Mouse (Mus musculus) embryonic fibroblast, embryonic 13.5 days (primary cell): ENCODE measurements at regions not wholly inside any gene's neighbourhood (a gene's known extent, or its start where the extent isn't known, plus 50 kb on each side); places are given as distances from the start of the nearest gene placed in this dataset.

ENCODE experiments used
- H3K27ac ChIP-seq: 2 replicates; pipeline ENCODE4 v1.5.1; 2012; ENCODE audit warnings: low read length, control low read depth, inconsistent platforms; ENCODE audit not compliant: insufficient read depth
- H3K4me1 ChIP-seq: 2 replicates; pipeline ENCODE4 v1.6.1; 2011; ENCODE audit warnings: low read length; ENCODE audit not compliant: control insufficient read depth, insufficient read depth
- H3K4me3 ChIP-seq: 2 replicates; pipeline ENCODE4 v1.5.1; 2011; ENCODE audit warnings: mild to moderate bottlenecking, control low read depth, low read length; ENCODE audit not compliant: insufficient read depth
- CTCF ChIP-seq: IDR thresholded peaks from 2 replicates; pipeline ENCODE4 v1.5.1; 2011; ENCODE audit warnings: mild to moderate bottlenecking, control low read depth, low read length, moderate library complexity, borderline replicate concordance; ENCODE audit not compliant: insufficient read depth
- POLR2A ChIP-seq: IDR thresholded peaks from 2 replicates; pipeline ENCODE4 v1.6.1; 2011; ENCODE audit warnings: low read depth, mild to moderate bottlenecking, control low read depth, low read length, moderate library complexity

DNA sequence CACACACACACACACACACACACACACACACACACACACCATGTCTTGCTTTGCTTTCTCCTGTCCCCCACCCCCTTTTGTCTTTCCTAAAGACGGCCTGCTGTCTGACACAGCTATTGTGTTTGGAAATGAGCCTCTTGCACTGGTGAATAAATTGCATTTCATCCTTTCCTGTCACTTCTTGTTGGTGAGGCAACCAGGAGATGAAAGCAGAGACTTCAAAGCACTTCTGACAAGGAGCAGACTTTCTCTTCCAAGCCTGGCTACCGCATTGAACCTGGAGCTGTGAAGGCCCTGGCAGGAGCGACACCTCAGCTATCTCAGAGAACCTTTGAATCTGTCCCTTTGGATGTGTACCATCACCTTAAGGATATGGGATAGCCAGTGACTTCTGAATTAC is 199.4 kb upstream of the Ncam1 start:
- H3K27ac ChIP-seq: no peak overlapping the region
- TF ChIP-seq POLR2A (no peak), CTCF (no peak)
- H3K4me1 ChIP-seq: peaks cover 5% of the 10 kb centered on the region; the same call in 1 of the 2 replicates
- H3K4me3 ChIP-seq: no peak overlapping the region

DNA sequence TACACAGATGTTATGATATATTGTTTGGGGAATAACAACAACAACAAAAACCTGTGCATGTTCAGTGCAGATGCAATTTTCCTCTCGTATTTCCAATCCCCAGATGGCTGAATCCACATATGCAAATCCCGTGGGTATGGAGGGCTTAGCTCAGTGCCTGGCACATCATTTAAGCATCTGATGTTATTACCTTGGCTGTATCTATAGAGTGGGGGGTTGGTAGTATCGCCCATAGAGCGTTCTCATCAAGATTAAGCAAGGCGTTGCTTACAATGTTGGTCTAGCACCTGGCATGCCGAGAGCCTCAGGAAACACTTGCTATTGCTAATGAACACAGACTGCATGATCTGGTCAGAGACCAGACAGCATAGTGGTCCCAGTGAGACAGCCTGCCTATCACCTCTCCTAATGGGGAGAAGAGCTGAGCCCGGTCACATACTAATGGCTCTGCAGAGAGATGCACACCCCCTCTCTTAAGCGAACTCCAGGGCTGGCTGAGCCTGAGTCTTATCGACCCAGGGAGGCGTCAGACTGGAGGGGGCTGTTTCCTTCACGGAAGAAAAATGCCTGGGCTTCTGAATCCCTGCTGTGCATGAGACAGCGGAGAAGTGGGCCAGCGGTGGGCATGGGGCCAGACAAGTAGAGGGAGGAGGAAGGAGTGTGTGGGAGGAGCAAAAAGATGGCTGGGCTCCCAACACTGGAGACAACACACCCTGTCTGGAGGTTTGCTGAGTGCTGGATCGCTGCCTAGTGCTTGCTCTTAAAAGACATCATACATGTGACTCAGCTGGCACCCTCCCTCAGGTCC is 190.9 kb upstream of the Ncam1 start:
- Histone ChIP-seq H3K27ac (peak overlapping the region; percentile 28), H3K4me1 (0 out of 2 replicates have a peak, but pooled peaks cover 6% of the 10 kb centered on the region), H3K4me3 (no peak overlapping the region)
- TF ChIP-seq CTCF (no peak), POLR2A (no peak)

DNA sequence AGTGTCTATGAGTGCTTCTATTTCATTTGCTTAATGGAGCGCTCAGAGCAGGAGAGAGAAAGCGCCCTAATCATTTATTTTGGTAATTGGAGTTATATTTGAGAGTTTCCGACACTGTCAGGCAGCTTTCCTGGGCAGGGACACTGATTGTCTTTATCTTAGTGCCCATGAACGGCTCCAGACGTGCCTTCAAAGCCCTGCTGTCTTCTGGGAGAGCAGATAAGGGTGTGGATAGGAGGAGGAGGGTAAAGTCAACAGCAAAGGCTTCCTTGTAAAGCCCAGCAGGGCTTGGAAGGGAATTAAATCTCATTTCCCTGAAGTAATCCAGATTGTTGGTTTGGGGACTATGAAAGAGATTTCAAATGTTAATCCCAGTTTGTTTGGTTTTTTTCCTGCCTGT is 189.3 kb upstream of the Ncam1 start:
- no peak overlapping the region for H3K4me3 ChIP-seq
- H3K4me1 ChIP-seq: 0 out of 2 replicates have a peak, but pooled peaks cover 6% of the 10 kb centered on the region
- H3K27ac ChIP-seq: no peak overlapping the region
- TF ChIP-seq CTCF: no peak
- no peak for TF ChIP-seq POLR2A

DNA sequence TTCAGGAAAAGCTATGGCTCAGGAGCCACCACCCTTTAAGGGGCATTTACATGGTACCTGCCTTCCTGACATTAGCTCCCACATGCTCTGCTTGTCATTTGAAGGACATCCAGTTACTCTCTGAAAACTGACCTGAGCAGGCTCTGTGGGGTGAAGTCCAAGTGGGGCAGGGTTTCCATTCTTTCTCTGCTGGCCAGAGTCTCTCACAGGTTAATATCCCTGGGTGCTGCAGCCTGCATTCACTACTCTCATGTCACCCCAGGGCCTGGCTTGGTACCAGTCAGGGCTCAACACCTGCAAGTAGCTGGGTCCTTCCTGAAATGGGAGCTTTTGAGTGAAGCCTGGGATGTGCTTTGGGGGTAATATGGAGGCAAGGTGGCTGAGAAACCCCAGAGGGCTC is 188.8 kb upstream of the Ncam1 start:
- no peak overlapping the region for H3K27ac ChIP-seq
- H3K4me3 ChIP-seq: no peak overlapping the region
- H3K4me1 ChIP-seq: 0 out of 2 replicates have a peak, but pooled peaks cover 6% of the 10 kb centered on the region
- TF ChIP-seq POLR2A: no peak
- TF ChIP-seq CTCF: no peak

DNA sequence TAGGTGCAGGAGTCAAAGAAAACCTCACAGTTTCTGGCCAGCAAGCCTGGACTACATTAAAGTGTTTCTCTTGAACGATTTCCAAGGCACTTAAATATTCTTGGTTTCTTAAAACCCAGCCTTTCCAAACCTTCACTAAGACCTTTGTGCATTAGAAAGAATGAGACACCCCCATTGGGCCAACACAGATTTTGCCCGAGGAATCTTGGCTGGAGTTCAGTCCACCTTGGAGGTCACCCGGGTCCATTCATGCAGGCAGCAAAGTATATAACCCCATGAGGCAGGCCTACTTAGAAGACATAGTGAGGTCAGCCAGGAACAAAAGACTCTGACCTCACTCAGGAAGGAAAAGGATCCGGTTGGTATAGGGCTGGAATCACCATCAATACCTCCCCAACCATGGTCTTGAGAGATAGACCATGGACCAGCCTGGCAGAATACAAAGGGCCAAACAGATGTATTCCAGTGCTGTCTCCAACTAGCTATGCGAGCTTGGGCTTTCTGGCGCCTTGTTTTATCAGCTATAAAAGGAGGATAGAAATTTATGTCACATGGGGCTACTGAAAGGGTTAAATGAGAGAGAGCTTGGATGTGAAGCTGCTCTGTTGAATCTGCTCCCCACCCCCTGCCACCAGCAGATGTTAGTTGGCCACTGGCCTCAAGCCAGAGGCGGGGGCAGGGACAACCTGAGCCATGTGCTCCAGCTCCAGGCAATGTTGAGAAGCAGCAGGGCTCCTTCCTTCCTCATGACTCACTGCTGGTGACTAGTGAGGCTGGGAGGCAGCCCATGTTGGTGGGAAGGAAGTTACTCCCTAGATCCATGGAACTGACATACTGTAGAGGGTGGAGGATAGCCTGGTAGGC is 181.9 kb upstream of the Ncam1 start:
- no peak for TF ChIP-seq CTCF
- H3K27ac ChIP-seq: peak overlapping the region; percentile 83

GRCm38 (mm10) chr9:49975938-49976671 is 177.4 kb upstream of the Ncam1 start:
- H3K4me1 ChIP-seq: peaks cover 27% of the 10 kb centered on the region
- peak overlapping the region; percentile 42 for H3K27ac ChIP-seq
- no peak overlapping the region for H3K4me3 ChIP-seq
- TF ChIP-seq CTCF: no peak
- TF ChIP-seq POLR2A: no peak

More for the DNA sequence above, 181.9 kb upstream of the Ncam1 start:
- peaks cover 17% of the 10 kb centered on the region for H3K4me1 ChIP-seq
- H3K4me3 ChIP-seq: no peak overlapping the region

DNA sequence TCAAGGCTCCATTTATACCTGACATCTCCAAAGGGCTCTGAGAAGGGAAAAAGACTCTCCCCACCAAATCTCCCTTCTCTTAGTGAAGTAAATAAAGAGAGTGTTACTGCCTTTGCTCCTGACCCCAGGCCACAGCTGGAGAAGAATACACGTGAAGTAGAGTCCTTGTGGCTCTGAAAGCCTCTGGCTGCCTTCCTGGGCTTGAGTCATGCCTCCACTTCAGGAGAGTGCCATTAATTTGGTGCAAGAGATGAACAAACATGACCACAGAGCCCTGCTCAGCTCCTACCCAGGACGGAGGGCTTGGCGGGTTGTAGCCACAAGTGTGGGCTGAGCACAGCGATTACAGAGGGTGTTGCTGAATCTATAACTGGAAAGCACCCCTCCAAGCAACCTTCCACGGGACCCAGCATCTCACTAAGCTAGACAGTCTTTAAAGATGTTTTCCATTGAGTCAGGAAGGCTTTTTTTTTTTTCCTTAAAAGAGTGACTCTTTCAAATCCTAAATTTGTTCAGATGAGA is 175.3 kb upstream of the Ncam1 start:
- H3K4me3 ChIP-seq: no peak overlapping the region
- H3K27ac ChIP-seq: peak overlapping the region; percentile 24
- no peak for TF ChIP-seq CTCF
- no peak for TF ChIP-seq POLR2A
- peaks cover 18% of the 10 kb centered on the region for H3K4me1 ChIP-seq

DNA sequence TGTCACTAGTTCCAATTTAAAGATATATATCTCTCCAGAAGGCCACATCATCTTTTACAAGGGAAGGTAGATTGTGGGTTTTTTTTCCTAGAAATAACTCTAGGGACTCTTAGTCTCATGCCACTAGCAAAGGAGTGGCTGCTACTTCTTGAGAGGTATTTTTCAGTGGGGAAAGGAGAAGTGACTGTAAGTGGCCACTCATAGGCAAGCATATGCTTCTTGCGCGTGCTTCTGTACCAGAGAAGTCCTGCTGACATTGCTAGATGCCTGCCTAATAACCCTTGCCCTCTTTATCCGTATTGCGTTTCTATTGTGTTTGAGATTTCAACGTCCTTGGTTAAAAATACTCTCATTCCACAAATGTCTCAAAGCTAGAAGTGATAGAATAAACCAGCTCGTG is 170.7 kb upstream of the Ncam1 start:
- TF ChIP-seq CTCF: no peak
- H3K27ac ChIP-seq: no peak overlapping the region
- peaks cover 6% of the 10 kb centered on the region; the same call in 1 of the 2 replicates for H3K4me1 ChIP-seq
- no peak overlapping the region for H3K4me3 ChIP-seq

GRCm38 (mm10) chr9:49964666-49965065 is 165.9 kb upstream of the Ncam1 start:
- H3K4me3 ChIP-seq: no peak overlapping the region
- TF ChIP-seq POLR2A (no peak), CTCF (no peak)
- H3K4me1 ChIP-seq: 0 out of 2 replicates have a peak, but pooled peaks cover 8% of the 10 kb centered on the region
- H3K27ac ChIP-seq: no peak overlapping the region
